Mouse (Mus musculus) stomach, embryonic 14.5 days (tissue): ENCODE results near the gene Efnb1. TPM values are rescaled to one million over a fixed set of nuclear protein-coding genes. Genes with fewer than 3 reads are reported as not detected.
"Not testable (repeated sequence)": the region's sequence is repeated elsewhere in the genome, so short reads cannot be mapped to it uniquely, and the experiment has no call there.

Experiments used
- ATAC-seq: fragments of 200-750 bp; cut with Nextera tagmentation; 2 replicates; pipeline ENCODE4 v1.8.0; 2017; ENCODE audit warnings: low read depth, moderate TSS enrichment; ENCODE audit not compliant: insufficient number of reproducible peaks, insufficient read depth, low FRiP score
- H3K27ac ChIP-seq: fragments of 300-500 bp; sonication (generic); 2 replicates; pipeline ENCODE4 v1.5.1; 2014; ENCODE audit warnings: mild to moderate bottlenecking, low read length, moderate library complexity, mixed read lengths
- H3K27me3 ChIP-seq: fragments of 300-500 bp; sonication (generic); 2 replicates; pipeline ENCODE4 v1.6.1; 2014; ENCODE audit warnings: low read length, control low read depth, mixed read lengths; ENCODE audit not compliant: control insufficient read depth, insufficient read depth
- H3K36me3 ChIP-seq: fragments of 300-500 bp; sonication (generic); 2 replicates; pipeline ENCODE4 v1.6.1; 2014; ENCODE audit warnings: mild to moderate bottlenecking, control low read depth, low read length, moderate library complexity, mixed read lengths; ENCODE audit not compliant: control insufficient read depth, insufficient read depth
- H3K4me1 ChIP-seq: fragments of 300-500 bp; sonication (generic); 2 replicates; pipeline ENCODE4 v1.6.1; 2014; ENCODE audit warnings: low read length, control low read depth, mixed read lengths; ENCODE audit not compliant: control insufficient read depth, insufficient read depth
- H3K4me2 ChIP-seq: fragments of 300-500 bp; sonication (generic); replicated peaks from 2 replicates; pipeline ENCODE4 v1.6.1; 2014; ENCODE audit warnings: low read depth, low read length, control low read depth
- H3K4me3 ChIP-seq: fragments of 300-500 bp; sonication (generic); 2 replicates; pipeline ENCODE4 v1.5.1; 2014; ENCODE audit warnings: low read depth, low read length, control low read depth
- H3K9ac ChIP-seq: fragments of 300-500 bp; sonication (generic); replicated peaks from 2 replicates; pipeline ENCODE4 v1.6.1; 2014; ENCODE audit warnings: low read depth, mild to moderate bottlenecking, control low read depth, low read length, moderate library complexity, mixed read lengths
- H3K9me3 ChIP-seq: fragments of 300-500 bp; sonication (generic); 2 replicates; pipeline ENCODE4 v1.6.1; 2016; ENCODE audit warnings: low read depth, low read length, control low read depth; ENCODE audit not compliant: control insufficient read depth
- WGBS: fragments of 180-500 bp; shearing (Covaris S2); extraction: QIAGEN DNeasy Blood & Tissue Kit; methylation state at CpG from one replicate; pipeline ENCODE4 v1.1.7; 2014; 5-methylcytosine and 5-hydroxymethylcytosine counted together
- polyA plus RNA-seq: library from polyadenylated mRNA; unstranded; fragments of >200 nt; fragmentation: Nextera tagmentation; extraction: Ambion mirVana; gene quantifications from 2 replicates; pipeline ENCODE4 v1.2.1, GENCODE M21; 2014

The Efnb1 gene
- 24.7 and 25.0 TPM in 2 replicates for polyA plus RNA-seq

DNA sequence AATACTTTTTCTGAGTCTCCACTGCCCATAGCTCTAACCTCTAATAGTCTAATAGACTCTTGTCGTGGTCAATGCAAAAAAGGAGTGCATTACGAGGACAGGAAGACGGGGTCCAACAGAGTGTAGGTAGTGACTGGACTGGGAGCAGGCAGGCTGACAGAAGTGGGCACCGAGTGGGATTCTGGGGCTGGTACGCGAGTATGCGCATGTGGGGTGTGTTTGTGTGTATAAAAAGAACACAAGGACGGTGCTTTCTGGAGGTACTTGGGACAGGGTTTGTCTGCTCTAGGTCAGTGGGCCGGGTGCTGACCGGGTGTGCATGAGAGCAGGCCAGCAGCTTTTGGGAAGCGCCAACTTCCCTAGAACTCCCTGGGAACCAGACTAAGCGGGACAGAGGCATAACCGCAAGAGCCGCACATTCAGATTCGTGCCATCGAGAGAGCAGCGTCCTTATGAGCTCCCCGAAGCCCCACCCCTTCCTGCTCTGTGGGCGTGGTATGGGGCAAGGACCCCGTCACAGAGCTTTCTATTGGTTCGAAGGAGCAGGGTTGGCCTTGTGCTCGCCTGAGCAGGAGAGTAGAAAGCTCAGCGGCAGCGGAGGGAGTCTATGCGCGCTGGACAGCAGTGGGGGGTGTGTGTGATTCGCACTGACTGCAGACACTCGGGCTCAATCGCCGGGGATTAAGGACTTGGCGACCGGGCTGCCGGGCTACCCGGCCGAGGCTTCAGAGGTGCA lies at the start of gene Efnb1:
Gene Efnb1, plus strand, starts transcription at position 608 of the 736 bp plus-strand sequence.
- Histone ChIP-seq H3K9ac (peak within 1 kb of the TSS; percentile 73), H3K9me3 (no peaks in the 10 kb centered on the region), H3K4me1 (peaks cover 2% of the 10 kb centered on the region; the same call in 1 of the 2 replicates), H3K4me3 (peak within 1 kb of the TSS; percentile 63), H3K4me2 (peak within 1 kb of the TSS; percentile 60), H3K27me3 (no peaks in the 10 kb centered on the region), H3K27ac (peak within 1 kb of the TSS; percentile 82), H3K36me3 (no peaks in the 10 kb centered on the region)
- peak; percentile 91 for ATAC-seq
- 26% methylated on average over 35 of the region's 35 CpGs for WGBS

DNA sequence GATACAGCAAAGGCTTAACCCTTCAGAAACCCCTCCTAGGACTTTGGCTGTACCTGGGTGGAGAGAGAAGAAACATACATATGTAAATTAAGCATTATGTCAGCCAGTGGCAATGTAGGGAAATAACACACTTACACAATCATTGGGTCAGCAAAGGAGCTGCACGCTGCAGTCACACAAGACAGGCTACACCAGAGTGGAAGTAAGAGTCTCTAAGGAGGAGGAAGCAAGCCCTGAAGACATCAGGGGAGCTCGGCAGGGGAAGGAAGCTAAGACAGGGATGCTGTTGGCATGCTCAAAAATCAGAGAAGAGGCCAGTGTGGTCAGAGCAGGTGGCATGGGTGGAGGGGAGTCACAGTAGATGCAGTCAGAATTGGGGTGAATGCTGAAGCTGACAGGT lies 43.2 kb upstream of the Efnb1 start:
- Histone ChIP-seq H3K27me3 (no peaks in the 10 kb centered on the region), H3K4me2 (no peak overlapping the region), H3K9ac (no peak overlapping the region), H3K4me1 (no peaks in the 10 kb centered on the region), H3K36me3 (no peaks in the 10 kb centered on the region), H3K9me3 (no peaks in the 10 kb centered on the region), H3K27ac (no peak overlapping the region), H3K4me3 (no peak overlapping the region)
- WGBS: 70% methylated on average over 2 of the region's 2 CpGs
- no peak for ATAC-seq

DNA sequence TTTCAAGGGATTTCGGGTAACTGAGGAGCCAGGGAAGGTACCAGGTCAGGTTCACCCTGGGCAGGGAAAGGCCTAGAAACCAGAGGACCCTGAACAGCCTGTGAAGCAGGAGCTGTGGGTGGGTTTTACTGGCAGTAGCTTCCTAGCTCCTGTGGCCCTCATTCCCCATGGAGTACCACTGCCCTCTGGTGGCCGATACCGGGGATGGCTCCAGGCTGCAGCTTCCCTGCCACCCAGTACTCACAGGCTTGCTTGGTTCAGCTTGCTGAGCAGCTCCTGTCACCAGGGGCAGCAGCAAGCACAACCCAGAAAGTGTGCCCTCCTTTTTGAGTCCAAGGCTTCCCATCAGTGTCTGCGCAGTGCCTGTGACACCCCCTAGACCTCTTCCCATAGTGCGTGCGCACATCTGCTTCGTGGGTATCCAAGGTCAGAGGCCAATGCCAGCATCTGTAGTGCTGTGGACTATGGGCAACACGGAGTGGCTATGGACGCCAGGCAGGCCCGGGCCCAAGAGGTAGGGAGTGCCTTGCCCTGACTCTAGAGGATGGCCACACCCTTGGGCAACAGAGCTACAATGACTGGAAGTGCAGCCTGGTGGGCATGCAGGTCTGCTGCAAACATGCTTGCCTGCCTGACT lies 24.7 kb upstream of the Efnb1 start:
- not testable (repeated sequence) for H3K27me3 ChIP-seq, H3K4me2 ChIP-seq, H3K27ac ChIP-seq, H3K4me1 ChIP-seq, H3K9me3 ChIP-seq, H3K9ac ChIP-seq, H3K4me3 ChIP-seq, H3K36me3 ChIP-seq
- ATAC-seq: peak; percentile 69
- 64% methylated on average over 7 of the region's 10 CpGs for WGBS

DNA sequence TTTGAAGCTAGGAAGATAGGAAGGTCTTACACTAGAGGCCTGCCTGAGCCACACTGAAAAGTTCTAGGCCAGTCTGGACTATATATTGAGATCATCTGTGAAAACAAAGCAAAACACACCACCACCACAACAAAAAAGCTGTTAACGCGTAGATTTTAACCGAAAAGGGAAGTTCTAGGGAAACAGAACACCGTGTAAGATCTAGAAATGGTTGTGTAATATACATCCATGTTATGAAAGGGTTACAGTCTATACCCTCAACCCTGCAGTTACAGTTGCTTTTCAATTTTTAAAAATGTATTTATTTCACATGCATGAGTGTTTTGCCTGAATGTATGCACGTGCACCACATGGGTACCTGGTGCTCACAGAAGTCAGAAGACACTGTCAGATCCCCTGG lies 16.4 kb upstream of the Efnb1 start:
- Histone ChIP-seq H3K27me3 (no peaks in the 10 kb centered on the region), H3K9ac (no peak overlapping the region), H3K4me1 (no peaks in the 10 kb centered on the region), H3K4me2 (no peak overlapping the region), H3K36me3 (no peaks in the 10 kb centered on the region), H3K4me3 (no peak overlapping the region), H3K9me3 (no peaks in the 10 kb centered on the region), H3K27ac (no peak overlapping the region)
- 89% methylated on average over 5 of the region's 5 CpGs for WGBS
- no peak for ATAC-seq

DNA sequence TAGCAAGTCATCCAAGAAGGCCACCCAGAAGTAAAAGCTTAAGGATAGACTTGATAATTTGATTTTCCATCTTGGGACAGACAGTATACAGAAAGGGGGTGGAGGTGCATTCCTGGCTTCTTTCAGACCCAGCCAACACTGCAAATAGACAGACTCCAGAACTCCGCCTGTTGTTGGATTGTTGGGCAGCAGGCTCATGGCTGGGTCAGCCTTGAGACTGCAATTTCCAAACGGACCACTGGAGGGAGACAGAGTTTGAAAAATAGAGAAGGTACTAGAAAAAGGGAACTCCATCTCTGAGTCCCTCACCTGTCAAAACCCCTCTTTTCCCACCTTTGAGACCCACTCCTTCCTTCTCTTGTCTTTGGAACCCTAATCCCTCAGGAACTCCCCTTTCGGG lies 5.9 kb upstream of the Efnb1 start:
- Histone ChIP-seq H3K4me1 (no peaks in the 10 kb centered on the region), H3K9ac (no peak overlapping the region), H3K4me3 (no peak overlapping the region), H3K9me3 (no peaks in the 10 kb centered on the region), H3K27me3 (no peaks in the 10 kb centered on the region), H3K36me3 (no peaks in the 10 kb centered on the region), H3K27ac (no peak overlapping the region), H3K4me2 (no peak overlapping the region)
- ATAC-seq: no peak
- WGBS: 37% methylated on average over 3 of the region's 3 CpGs

DNA sequence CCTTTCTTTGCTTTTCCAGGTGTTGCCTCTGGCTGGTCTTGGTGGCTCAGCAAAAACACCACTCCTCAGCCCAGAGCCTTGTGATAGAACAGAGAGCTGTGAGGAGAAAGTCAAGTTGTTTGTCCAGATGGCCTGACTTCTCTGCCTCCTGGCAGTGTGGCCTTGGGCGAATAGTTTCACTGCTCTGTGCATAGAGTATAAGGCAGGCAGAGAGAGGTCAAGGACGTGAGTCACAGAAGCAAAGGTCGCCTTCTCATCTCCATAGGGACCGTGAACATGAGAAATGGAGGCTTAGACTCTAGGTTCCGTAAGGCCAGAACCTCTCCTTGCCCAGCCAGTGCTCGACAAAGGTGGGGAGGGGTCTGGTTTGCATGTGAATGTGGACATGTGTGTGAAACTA lies 3.4 kb upstream of the Efnb1 start:
- H3K9ac ChIP-seq: no peak overlapping the region
- H3K4me3 ChIP-seq: no peak overlapping the region
- no peak for ATAC-seq
- no peaks in the 10 kb centered on the region for H3K9me3 ChIP-seq
- H3K27me3 ChIP-seq: no peaks in the 10 kb centered on the region
- H3K27ac ChIP-seq: no peak overlapping the region
- H3K4me1 ChIP-seq: no peaks in the 10 kb centered on the region
- H3K4me2 ChIP-seq: no peak overlapping the region
- 75% methylated on average over 6 of the region's 6 CpGs for WGBS
- no peaks in the 10 kb centered on the region for H3K36me3 ChIP-seq

DNA sequence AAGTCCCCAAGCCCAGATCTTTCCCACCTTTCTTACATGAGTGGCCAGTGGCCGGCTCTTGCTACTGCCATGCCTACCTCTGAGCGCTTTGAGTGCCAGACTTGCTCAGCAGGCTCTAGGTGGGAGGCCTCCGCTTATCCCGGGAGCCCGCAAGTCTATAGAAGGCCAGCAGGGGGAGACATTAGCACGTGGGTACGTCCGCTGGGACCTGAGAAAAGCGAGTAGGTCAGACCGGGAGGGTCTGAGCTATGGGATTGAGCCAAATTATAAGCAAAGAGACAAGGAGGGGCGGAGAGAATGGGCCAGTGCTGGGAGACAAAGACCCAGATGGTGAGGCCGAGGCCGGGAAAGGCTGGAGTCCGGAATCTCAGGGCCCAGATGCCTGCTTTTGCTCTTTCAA lies 1.0 kb upstream of the Efnb1 start:
- no peak overlapping the region for H3K9ac ChIP-seq
- H3K36me3 ChIP-seq: no peaks in the 10 kb centered on the region
- no peaks in the 10 kb centered on the region; the same call in 1 of the 2 replicates for H3K4me1 ChIP-seq
- H3K4me3 ChIP-seq: no peak overlapping the region
- H3K4me2 ChIP-seq: peak overlapping the region; percentile 53; the same call in 1 of the 2 replicates
- peak; percentile 44; the same call in 1 of the 2 replicates for ATAC-seq
- no peaks in the 10 kb centered on the region for H3K27me3 ChIP-seq
- peak overlapping the region; percentile 79 for H3K27ac ChIP-seq
- WGBS: 25% methylated on average over 14 of the region's 14 CpGs
- no peaks in the 10 kb centered on the region for H3K9me3 ChIP-seq

DNA sequence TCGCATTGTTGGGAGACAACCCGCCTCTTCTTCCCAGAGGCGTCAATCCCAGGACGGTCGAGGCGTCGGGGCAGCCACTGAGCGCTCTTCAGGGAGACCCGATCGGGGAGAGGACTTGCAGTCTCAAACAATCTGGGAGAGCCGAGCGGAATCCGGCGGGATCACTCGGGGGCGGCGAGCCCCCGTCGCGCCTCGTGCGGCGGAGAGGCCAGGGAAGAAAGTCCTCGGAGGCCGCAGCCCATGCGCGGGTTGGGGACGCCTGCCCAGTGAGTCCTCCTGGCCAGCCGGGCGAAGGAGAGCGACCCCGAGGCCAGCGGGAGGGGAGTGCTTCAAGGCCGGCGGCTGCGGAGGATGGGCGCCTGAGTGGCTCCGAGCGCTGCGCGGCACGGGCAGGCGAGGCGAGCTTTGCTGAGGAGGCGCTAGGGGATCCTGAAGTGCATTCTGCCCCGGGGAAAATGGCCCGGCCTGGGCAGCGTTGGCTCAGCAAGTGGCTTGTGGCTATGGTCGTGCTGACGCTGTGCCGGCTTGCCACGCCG lies 569 bp downstream of the Efnb1 start:
- H3K9me3 ChIP-seq: no peaks in the 10 kb centered on the region
- H3K9ac ChIP-seq: peak overlapping the region; percentile 73
- peaks cover 3% of the 10 kb centered on the region; the same call in 1 of the 2 replicates for H3K4me1 ChIP-seq
- ATAC-seq: no peak; the same call in 1 of the 2 replicates
- no peaks in the 10 kb centered on the region for H3K27me3 ChIP-seq
- peak overlapping the region; percentile 63 for H3K4me3 ChIP-seq
- H3K4me2 ChIP-seq: peak overlapping the region; percentile 60
- H3K27ac ChIP-seq: peak overlapping the region; percentile 82
- no peaks in the 10 kb centered on the region for H3K36me3 ChIP-seq
- 19% methylated on average over 45 of the region's 53 CpGs for WGBS
